Mouse (Mus musculus): Measurements from ENCODE around the gene Gm21954. TPM values are rescaled to one million over a fixed set of nuclear protein-coding genes. Genes with fewer than 3 reads are reported as not detected.

Gene Gm21954
- polyA plus RNA-seq (2015; fragmentation: Illumina TruSeq; extraction: RNeasy Lipid Tissue Mini Kit (QIAGEN cat#74804); ENCODE audit: insufficient read depth, low read depth, low replicate concordance) = not detected

DNA sequence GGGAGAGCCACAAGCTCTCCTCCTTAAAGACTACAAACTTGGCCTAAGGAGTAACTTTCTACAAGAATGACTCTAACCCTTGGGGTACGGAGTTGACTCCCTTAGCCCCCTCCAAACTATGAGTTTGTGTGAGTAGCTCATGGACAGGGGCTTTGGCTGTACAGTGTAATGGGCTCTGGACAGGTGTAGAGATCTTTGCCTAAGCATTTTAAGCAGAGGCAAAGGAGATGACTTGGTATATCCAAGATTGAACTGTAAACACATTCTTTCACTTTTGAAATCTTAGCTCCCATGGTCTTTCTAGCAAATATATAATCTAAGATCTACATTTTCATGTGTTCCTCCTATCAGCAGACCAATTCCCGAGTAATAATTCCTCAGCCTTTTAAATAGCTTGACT lies at the start of gene Gm21954:
Gm21954 (minus strand) TSS at position 101 of the 400 bp plus-strand sequence.

Other genes with a start within 250 kb of the Gm21954 start
- gene Dclk1, start 229.8 kb downstream of the Gm21954 start, polyA plus RNA-seq (2015; fragmentation: Illumina TruSeq; extraction: RNeasy Lipid Tissue Mini Kit (QIAGEN cat#74804); ENCODE audit: insufficient read depth, low read depth, low replicate concordance) = 1.4 TPM

Data from pancreas, adult 10 weeks (tissue).